Mouse (Mus musculus) lung, adult 2 months (tissue): ENCODE data around the gene Uhrf1bp1. TPM values are rescaled to one million over a fixed set of nuclear protein-coding genes. Genes with fewer than 3 reads are reported as not detected.
A peak's percentile ranks its signal among the peaks of the same experiment; 100 is the strongest.

ENCODE experiments used
- DNase-seq: peaks from one replicate; pipeline ENCODE4 v3.0.0; 2022
- H3K4me1 ChIP-seq: fragments of 200-500 bp; 2 replicates; pipeline ENCODE4 v1.6.1; 2011; ENCODE audit warnings: low read length; ENCODE audit not compliant: control insufficient read depth, insufficient read depth
- H3K4me3 ChIP-seq: fragments of 200-500 bp; replicated peaks from 2 replicates; pipeline ENCODE3; 2011; ENCODE audit warnings: low read depth, mild to moderate bottlenecking, control low read depth, low read length; ENCODE audit errors: extremely low read depth
- CTCF ChIP-seq: fragments of 200-500 bp; IDR thresholded peaks from 2 replicates; pipeline ENCODE4 v1.5.1; 2011; ENCODE audit warnings: mild to moderate bottlenecking, low read length, control low read depth; ENCODE audit not compliant: insufficient read depth
- POLR2A ChIP-seq: fragments of 200-500 bp; IDR thresholded peaks from 2 replicates; pipeline ENCODE4 v1.6.1; 2011; ENCODE audit warnings: low read depth, mild to moderate bottlenecking, control low read depth, low read length, borderline replicate concordance; ENCODE audit errors: extremely low read depth
- WGBS: fragments of 180-500 bp; shearing (Covaris S2); methylation state at CpG from one replicate; pipeline ENCODE4 v1.1.7; 2018; 5-methylcytosine and 5-hydroxymethylcytosine counted together
- polyA plus RNA-seq: library from polyadenylated mRNA; depleted of rRNA; stranded (reverse); fragments of >200 nt; gene quantifications from 2 replicates; pipeline ENCODE4 v1.2.3, GENCODE M21; 2012

Uhrf1bp1 gene
- polyA plus RNA-seq, 1 experiment = 8.4 TPM

DNA sequence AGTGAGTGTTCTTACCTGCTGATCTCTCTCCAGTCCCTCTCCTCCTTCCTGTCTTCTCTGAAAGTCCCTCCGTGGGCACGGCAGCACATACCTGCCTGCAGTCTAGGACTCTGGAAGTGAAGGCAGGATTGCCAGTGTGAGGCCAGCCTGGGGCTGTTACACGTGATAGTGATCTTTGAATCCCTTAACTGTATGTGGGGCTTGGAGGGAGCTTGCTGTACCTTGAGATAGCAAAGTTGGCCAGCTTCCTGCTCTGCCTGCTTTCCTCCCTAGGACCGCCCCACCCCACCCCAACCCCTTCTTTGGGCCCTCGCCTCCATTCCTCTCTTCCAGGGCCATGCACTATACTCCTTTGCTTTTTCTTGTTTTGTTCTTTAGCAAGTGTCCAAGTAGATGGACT, 18.3 kb downstream of the Uhrf1bp1 start:
- H3K4me1 ChIP-seq = no peaks in the 10 kb centered on the region
- DNase-seq = no peak
- WGBS = 58% methylated on average over 5 of the region's 5 CpGs
- TF ChIP-seq POLR2A (no peak), CTCF (no peak)
- H3K4me3 ChIP-seq = no peak overlapping the region

DNA sequence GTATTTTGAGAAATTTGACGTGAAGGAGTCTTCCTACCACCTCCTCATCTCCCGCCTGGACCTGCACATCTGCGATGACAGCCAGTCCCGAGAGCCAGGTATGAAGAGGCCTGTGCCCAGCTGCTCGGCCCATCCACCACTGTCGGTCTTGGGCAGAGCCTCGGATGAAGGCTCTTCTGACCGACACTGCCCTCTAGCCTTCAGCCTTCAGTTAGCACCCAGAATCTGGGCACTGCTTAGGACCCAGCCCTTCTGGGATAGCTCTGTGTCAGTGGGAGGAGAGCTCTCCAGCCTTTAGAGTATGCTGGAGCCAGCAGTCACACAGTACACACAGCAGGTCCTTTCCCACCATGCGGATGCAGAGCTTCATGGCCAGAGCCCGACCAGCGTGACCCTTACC, 25.3 kb downstream of the Uhrf1bp1 start:
- H3K4me1 ChIP-seq = no peaks in the 10 kb centered on the region
- no peak overlapping the region for H3K4me3 ChIP-seq
- 56% methylated on average over 11 of the region's 11 CpGs for WGBS
- TF ChIP-seq CTCF = peak; percentile 46; the same call in 1 of the 2 replicates
- no peak for TF ChIP-seq POLR2A
- DNase-seq = no peak

DNA sequence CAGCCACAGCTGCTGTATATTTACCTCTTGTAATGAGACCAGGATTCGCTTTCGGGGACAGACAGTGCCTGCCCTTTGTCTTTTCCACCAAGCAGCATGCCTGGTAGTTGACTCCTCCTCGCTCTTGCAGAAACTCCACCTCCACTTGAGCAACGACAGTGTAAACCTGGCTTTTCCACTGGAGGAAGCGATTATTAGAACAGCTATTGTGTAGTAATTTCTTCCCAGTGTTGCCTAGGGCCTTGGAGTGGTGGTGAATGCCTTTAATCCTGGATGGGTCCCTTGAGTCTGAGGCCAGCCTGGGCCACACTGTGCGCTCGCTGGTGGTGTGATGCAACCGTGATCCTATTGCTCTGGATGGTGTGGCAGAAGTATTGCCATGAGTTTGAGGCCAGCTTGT, 26.9 kb downstream of the Uhrf1bp1 start:
- peak; percentile 13 for DNase-seq
- WGBS = 71% methylated on average over 8 of the region's 8 CpGs

DNA sequence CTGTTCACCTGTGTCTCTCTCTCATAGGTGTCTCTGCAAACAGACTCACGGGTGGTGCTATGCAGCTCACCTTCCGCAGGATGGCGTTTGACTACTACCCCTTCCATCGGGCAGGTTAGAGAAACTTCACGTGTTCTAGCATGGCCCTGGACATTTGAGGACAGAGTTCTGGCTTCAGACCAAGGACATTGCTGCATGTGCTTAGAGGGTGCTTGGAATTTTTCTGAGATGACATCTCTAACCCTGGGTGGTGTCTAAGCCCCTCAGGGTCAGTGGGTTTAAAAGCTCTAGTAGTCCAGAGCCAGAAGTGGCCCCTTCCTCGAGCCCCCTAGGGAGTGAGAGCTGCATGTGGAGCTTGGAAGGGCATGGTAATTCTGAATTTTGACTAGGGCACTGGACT, 27.8 kb downstream of the Uhrf1bp1 start:
- WGBS = 82% methylated on average over 6 of the region's 6 CpGs
- no peak overlapping the region for H3K4me3 ChIP-seq
- no peak for DNase-seq
- no peak for TF ChIP-seq POLR2A
- no peak for TF ChIP-seq CTCF
- H3K4me1 ChIP-seq = no peaks in the 10 kb centered on the region

More for the DNA sequence above, 26.9 kb downstream of the Uhrf1bp1 start:
- no peak for TF ChIP-seq POLR2A
- Histone ChIP-seq H3K4me3 (no peak overlapping the region), H3K4me1 (no peaks in the 10 kb centered on the region)

DNA sequence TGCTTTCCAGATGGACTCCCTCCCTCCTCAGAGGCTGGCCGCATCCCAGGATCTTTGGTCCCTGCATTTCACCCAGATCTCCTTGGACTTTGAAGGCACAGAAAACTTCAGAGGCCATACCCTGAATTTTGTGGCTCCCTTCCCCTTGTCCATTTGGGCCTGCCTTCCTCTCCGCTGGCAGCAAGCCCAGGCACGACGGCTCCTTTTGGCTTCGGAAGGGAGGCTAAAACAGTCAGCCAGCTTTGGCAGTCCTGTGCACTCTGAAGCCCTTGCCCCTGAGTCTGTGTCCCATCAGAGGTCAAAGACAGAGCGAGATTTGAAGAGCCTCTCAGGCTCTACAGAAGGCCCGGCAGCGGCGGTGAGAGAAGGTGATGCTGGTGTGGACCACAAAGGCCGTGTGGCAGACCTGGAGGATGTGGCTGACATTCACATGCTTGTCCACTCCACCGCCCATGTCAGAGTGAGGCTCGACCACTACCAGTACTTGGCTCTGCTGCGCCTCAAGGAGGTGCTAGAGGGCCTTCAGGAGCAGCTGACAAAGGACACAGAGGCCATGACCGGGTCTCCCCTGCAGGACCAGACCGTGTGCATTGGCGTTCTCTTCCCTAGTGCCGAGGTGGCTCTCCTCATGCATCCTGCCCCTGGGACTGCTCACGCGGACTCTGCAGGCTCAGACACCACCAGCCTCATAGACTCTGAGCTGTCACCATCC, 30.4 kb downstream of the Uhrf1bp1 start:
- DNase-seq = no peak
- no peak for TF ChIP-seq POLR2A
- TF ChIP-seq CTCF = 0 out of 2 replicates have a peak, but pooled peaks have one; percentile 1
- H3K4me3 ChIP-seq = no peak overlapping the region
- no peaks in the 10 kb centered on the region for H3K4me1 ChIP-seq
- WGBS = 71% methylated on average over 19 of the region's 19 CpGs

DNA sequence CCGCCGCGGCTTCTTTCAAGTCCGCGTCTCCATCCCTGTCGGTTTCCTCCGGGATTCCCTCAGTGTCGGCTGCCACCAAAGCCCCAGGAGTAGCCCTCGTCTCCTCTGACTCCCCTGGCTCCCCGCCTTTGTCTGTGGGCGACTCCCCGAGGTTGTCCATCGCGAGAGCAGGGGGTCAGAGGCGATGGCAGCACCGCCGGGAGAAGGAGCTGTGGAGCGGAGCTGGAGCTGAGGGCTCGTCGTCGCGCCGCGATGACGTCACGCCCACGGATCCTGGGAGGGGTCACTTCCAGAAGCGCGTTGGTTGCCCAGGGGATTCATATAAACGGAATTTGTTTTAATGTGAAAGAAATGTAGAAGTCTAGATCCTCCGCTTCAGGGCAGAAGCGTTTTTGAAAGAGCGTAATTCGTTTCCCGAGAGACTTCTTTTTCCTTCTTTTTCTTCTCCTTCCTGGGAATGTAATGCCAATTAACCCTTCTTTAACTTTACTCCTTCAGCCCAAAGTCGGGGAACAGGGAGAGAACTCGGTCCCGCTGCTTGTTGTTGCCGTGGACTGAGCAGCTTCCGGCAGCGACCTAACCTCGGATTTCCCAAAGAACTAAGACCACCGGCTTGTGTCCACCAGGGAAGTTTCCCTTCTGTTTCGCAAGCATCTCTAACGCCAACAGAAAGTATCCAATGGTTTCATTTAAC, 51.4 kb downstream of the Uhrf1bp1 start:
- under 1% methylated on average over 45 of the region's 45 CpGs for WGBS
- Histone ChIP-seq H3K4me3 (peak overlapping the region; percentile 83), H3K4me1 (peaks cover 11% of the 10 kb centered on the region)
- DNase-seq = peak; percentile 94
- TF ChIP-seq POLR2A = peak; percentile 74; the same call in 1 of the 2 replicates
- peak; percentile 30; the same call in 1 of the 2 replicates for TF ChIP-seq CTCF

DNA sequence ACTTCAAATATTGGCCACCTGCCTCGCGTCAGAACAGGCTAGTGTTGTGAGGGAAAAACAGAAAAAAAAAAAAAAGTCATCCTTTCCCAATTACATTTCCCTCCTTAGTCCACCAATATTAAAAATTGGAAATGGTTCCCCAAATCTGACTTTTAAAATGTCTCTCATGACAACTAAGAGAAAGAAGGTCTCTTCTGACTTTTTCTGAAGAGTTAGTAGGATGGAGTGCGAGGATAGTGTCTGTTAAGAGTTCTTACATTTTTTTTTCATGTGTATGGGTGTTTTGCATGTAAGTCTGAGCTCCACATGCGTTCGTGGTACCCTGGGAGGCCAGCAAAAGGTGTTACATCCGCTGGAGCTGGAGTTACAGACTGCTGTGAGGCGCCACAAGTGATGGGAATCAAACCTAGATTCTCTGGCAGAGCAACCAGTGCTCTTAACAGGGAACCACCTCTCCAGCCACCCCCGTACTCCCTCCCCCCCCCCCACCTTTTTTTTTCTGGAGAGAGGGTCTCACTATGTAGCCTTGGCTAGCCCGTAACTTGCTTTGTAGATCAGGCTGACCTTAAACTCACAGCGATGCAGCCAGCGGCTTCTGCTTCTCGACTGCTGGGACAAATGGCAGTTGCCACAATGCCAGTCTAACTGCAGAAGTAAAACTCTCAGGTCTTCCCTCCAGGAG, 52.1 kb downstream of the Uhrf1bp1 start:
- DNase-seq = no peak
- 0% methylated on average over 12 of the region's 12 CpGs for WGBS
- H3K4me1 ChIP-seq = peaks cover 11% of the 10 kb centered on the region
- no peak for TF ChIP-seq POLR2A
- no peak for TF ChIP-seq CTCF
- H3K4me3 ChIP-seq = peak overlapping the region; percentile 93

DNA sequence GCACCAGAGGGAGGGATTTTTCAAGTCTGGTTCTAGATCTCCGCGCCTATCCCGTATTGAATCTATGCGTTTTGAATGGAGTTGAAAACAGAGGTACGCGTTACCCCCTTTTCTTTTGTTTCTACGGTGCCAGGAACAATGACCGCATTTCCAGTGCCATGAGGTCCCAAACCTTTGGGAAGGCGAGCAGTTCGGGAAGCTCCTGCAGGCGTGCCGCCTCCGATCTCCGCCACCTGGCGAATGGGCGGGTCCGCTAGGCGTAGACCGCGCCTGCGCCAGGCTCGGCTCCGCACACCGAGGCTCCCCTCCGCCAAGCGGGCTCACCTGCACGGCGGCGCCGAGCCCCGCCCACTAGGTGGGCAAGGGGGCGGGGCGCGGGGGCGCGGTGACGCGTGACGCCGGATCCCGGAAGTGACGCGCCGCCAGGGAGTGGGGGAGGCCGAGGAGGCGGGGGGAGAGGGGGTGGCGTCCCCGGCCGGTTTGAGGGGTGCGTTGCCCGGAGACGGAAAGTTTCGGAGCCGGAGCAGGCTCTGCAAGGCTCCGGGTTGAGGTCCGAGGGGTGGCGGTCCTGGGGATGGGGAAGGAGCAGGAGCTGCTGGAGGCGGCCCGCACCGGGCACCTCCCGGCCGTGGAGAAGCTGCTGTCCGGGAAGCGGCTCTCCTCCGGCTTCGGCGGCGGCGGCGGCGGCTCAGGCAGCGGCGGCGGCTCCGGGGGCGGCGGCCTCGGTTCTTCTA, 52.8 kb downstream of the Uhrf1bp1 start, which contains the start of gene Anks1:
TSS of gene Anks1 (plus strand) at position 419 of the 734 bp plus-strand sequence.
- peak within 1 kb of the TSS; percentile 93 for H3K4me3 ChIP-seq
- DNase-seq = peak; percentile 93
- peaks cover 11% of the 10 kb centered on the region for H3K4me1 ChIP-seq
- WGBS = under 1% methylated on average over 78 of the region's 78 CpGs
- TF ChIP-seq POLR2A (peak; percentile 37; the same call in 1 of the 2 replicates), CTCF (no peak)

DNA sequence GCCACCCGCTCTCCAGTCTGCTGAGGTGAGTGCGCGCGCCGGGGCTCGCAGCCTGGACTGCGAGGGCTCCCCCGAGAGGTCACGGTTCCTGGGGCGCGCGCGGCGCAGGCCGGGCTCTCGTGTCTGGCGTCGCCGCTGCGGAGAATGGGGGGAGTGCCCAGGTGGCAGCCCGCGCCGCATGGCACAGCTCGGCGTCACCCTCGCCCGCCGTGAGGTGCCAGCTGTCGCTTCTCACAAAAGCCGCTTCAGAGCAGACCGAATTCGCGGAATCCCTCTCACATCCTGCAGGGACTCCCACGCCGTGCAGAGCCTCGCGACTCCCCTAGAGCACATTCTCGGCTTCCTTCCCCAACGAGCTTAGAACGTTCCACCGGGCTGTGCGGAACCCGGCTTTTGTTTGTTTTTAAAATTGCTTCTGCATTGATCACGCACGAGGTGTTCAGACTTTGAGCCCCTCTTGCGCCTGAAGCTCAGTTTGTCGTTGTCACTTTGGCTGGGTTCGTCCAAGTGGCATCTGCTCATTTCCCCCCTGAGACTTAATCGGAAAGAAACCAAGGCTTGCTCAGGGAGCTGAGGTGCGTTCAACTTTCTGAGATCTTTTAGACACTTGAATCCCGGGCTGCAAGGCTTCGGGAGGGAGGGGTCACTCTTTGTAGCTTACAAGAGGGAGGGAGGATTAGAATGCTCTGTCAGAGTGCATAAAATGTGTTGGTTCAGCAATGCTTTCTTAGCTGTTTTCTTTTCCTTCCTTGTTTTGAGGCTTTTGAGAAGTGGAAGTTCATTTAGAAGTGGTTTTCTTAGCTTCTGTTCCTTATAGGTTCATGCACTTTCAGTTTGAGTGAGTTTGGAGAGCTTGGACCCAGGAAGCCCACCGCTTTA, 53.6 kb downstream of the Uhrf1bp1 start, which contains the start of gene Taf11:
TSS of gene Taf11 (minus strand) at position 223 of the 879 bp plus-strand sequence.
- H3K4me1 ChIP-seq = peaks cover 11% of the 10 kb centered on the region
- H3K4me3 ChIP-seq = peak within 1 kb of the TSS; percentile 93
- 2% methylated on average over 53 of the region's 53 CpGs for WGBS
- no peak for TF ChIP-seq POLR2A
- TF ChIP-seq CTCF = no peak
- DNase-seq = no peak
